23 mouse cellular contexts compared by ENCODE assay signal in the genomic region with DNA sequence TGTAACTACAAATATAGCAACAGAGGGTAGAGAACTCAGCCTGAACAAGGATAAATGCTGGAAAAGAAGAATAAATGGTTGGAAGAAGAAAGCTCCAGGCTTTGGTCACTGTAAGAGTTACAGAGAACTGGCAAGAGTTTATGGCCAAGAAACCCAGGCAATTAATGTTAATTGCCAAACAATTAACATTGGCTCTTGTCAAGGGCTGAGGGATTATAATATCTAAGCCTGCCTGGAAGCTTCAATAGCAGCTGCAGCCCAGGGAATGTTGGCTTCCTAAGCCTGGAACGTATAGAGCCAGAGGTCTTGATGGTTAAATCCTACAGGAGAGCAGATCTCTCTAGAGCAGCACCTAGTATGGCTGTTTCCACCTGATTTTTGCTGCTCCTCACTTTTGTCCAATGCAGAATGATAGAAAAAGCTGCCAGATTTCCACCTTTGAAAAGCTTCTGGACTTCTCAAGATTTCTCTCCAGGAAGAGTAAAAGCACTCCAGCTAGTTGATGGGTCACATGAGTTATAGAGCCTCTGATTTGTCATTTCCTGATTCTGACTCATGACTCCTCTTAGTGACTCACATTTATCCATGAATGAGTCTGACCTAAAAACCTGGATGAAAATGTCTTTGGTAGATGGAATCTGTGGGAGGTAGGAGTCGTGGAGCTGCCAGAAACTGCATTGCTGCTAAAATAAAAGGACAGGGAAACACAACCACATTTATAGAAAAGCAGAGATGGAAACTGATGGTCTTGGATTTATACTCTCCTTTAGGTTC.
DNase-seq lines count a peak whose midpoint lies in the region; ATAC-seq and TF ChIP-seq lines count a peak whose summit lies in the region.
"Had no signal": no experiment of that assay in that cellular context is flagged by ENCODE, and none has a peak within 500 bp of the region (broad histone marks: within the 10 kb centered on the region; RNA-seq: fewer than 3 reads in every experiment).

No protein-coding gene starts in this region.

- H3K4me3 ChIP-seq in lung, adult 2 months (replicated peaks; ENCODE audit: extremely low read depth, low read depth, low read length) = no peak overlapping the region
- H3K4me3 ChIP-seq: embryonic facial prominence, embryonic 13.5 days; forebrain, embryonic 13.5 days; heart, embryonic 10.5 days; hindbrain, embryonic 12.5 days had no signal

- intact Hi-C loops in left cerebral cortex, postnatal 36 days (cut with DNase I) = no loop called here

- H3K4me1 ChIP-seq in lung, adult 2 months (ENCODE audit: control insufficient read depth, insufficient read depth, low read length) = no peaks in the 10 kb centered on the region
- H3K4me1 ChIP-seq: embryonic facial prominence, embryonic 13.5 days; forebrain, embryonic 13.5 days; heart, embryonic 10.5 days; hindbrain, embryonic 12.5 days had no signal

- no peak for ATAC-seq in activated CD4-positive, CD25-positive, alpha-beta regulatory T cell, adult 4 months
- ATAC-seq: forebrain, embryonic 13.5 days; forebrain, postnatal 0 days; hindbrain, embryonic 16.5 days; inflammation-experienced regulatory T-cells, adult 6 months had no signal

- WGBS in lung, adult 2 months = 51% methylated on average over 2 of the region's 2 CpGs

- TF ChIP-seq CTCF in lung, adult 2 months (IDR thresholded peaks at IDR 0.05; ENCODE audit: insufficient read depth, low read length) = no peak

- no peak for TF ChIP-seq POLR2A in lung, adult 2 months (IDR thresholded peaks at IDR 0.05; ENCODE audit: borderline replicate concordance, extremely low read depth, low read depth, low read length)

- DNase-seq in right cerebral cortex, adult 18-20 months = peak; percentile 6
- DNase-seq in right cerebral cortex, postnatal 4 days = no peak
- peak; percentile 19 for DNase-seq in NIH3T3 (ENCODE audit: low read depth)
- DNase-seq in fat pad, adult 2 months (ENCODE audit: extremely low read depth, low read depth, low spot score) = peak; percentile 69
- no peak for DNase-seq in lung, adult 2 months
- DNase-seq in left cerebral cortex, postnatal 36 days (ENCODE audit: low spot score in 2 of 2) = no peak
- DNase-seq: adrenal gland, postnatal 10 days; B cell, adult 2 months; cerebellum, adult 18-20 months; cerebellum, adult 9-11 months; cerebellum, postnatal 36 days; forebrain, postnatal 0 days; gastrocnemius, postnatal 36 days; heart, adult 18-20 months; heart, postnatal 10 days; heart, postnatal 4 days had no signal

Comparison
In these comparisons a context has a peak if more than half of its experiments do, and no peak if none do; other contexts are left out.
1. DNase-seq: peak in right cerebral cortex, adult 18-20 months (single experiment), NIH3T3 (single experiment) and fat pad, adult 2 months (single experiment); none in right cerebral cortex, postnatal 4 days (single experiment), lung, adult 2 months (single experiment) and left cerebral cortex, postnatal 36 days (0 of 2).